Mouse (Mus musculus) lung, postnatal 0 days (tissue): ENCODE data around the gene Dnph1. TPM values are rescaled to one million over a fixed set of nuclear protein-coding genes. Genes with fewer than 3 reads are reported as not detected.

Experiments
- ATAC-seq: fragments of 200-750 bp; cut with Nextera tagmentation; 2 replicates; pipeline ENCODE4 v1.8.0; 2017; ENCODE audit warnings: moderate library complexity
- DNase-seq: peaks from one replicate; pipeline ENCODE4 v3.0.0-alpha.2; 2016; ENCODE audit warnings: low spot score
- H3K27ac ChIP-seq: fragments of 300-500 bp; sonication (generic); 2 replicates; pipeline ENCODE4 v1.5.1; 2014; ENCODE audit warnings: antibody characterized with exemption, mild to moderate bottlenecking, low read length, mixed read lengths
- H3K27me3 ChIP-seq: fragments of 300-500 bp; sonication (generic); replicated peaks from 2 replicates; pipeline ENCODE4 v1.6.1; 2014; ENCODE audit warnings: low read length, mixed read lengths; ENCODE audit not compliant: insufficient read depth
- H3K36me3 ChIP-seq: fragments of 300-500 bp; sonication (generic); 2 replicates; pipeline ENCODE4 v1.6.1; 2014; ENCODE audit warnings: low read length, mixed read lengths; ENCODE audit not compliant: insufficient read depth
- H3K4me1 ChIP-seq: fragments of 300-500 bp; sonication (generic); 2 replicates; pipeline ENCODE4 v1.6.1; 2014; ENCODE audit warnings: antibody characterized with exemption, low read depth, low read length, mixed read lengths; ENCODE audit not compliant: insufficient read depth
- H3K4me2 ChIP-seq: fragments of 300-500 bp; sonication (generic); replicated peaks from 2 replicates; pipeline ENCODE4 v1.6.1; 2014; ENCODE audit warnings: low read depth, mild to moderate bottlenecking, low read length, moderate library complexity, mixed read lengths
- H3K4me3 ChIP-seq: fragments of 300-500 bp; sonication (generic); 2 replicates; pipeline ENCODE4 v1.5.1; 2014; ENCODE audit warnings: low read depth, low read length
- H3K9ac ChIP-seq: fragments of 300-500 bp; sonication (generic); replicated peaks from 2 replicates; pipeline ENCODE4 v1.6.1; 2014; ENCODE audit warnings: low read depth, mild to moderate bottlenecking
- H3K9me3 ChIP-seq: fragments of 300-500 bp; sonication (generic); 2 replicates; pipeline ENCODE4 v1.6.1; 2016; ENCODE audit warnings: low read length, mixed read lengths
- CTCF ChIP-seq: IDR thresholded peaks from 2 replicates; pipeline ENCODE4 v1.5.1; 2016; ENCODE audit warnings: antibody characterized with exemption, mild to moderate bottlenecking
- EP300 ChIP-seq: IDR thresholded peaks from 2 replicates; pipeline ENCODE4 v1.6.1; 2016; ENCODE audit warnings: antibody characterized with exemption, mild to moderate bottlenecking, control low read depth
- WGBS: fragments of 180-500 bp; shearing (Covaris S2); extraction: QIAGEN DNeasy Blood & Tissue Kit; methylation state at CpG from one replicate; pipeline ENCODE4 v1.1.7; 2014; 5-methylcytosine and 5-hydroxymethylcytosine counted together
- polyA plus RNA-seq: library from polyadenylated mRNA; unstranded; fragments of >200 nt; fragmentation: Nextera tagmentation; extraction: Ambion mirVana; gene quantifications from 2 replicates; pipeline ENCODE4 v1.2.1, GENCODE M21; 2015

Dnph1 gene
- polyA plus RNA-seq, 1 experiment from 2014 or later = 2.8 TPM

GRCm38 (mm10) chr17:46477286-46477685 lies 19.2 kb upstream of the Dnph1 start:
- ATAC-seq (no peak), DNase-seq (no peak)
- Histone ChIP-seq H3K4me1 (no peaks in the 10 kb centered on the region), H3K9me3 (no peaks in the 10 kb centered on the region), H3K36me3 (no peaks in the 10 kb centered on the region), H3K4me3 (no peak overlapping the region), H3K4me2 (no peak overlapping the region), H3K27ac (no peak overlapping the region), H3K9ac (no peak overlapping the region), H3K27me3 (no peaks in the 10 kb centered on the region)
- no peak for TF ChIP-seq EP300
- TF ChIP-seq CTCF = no peak
- WGBS = 72% methylated on average over 15 of the region's 15 CpGs

GRCm38 (mm10) chr17:46483561-46484001 lies 12.9 kb upstream of the Dnph1 start:
- H3K27ac ChIP-seq = no peak overlapping the region

GRCm38 (mm10) chr17:46484021-46484431 lies 12.5 kb upstream of the Dnph1 start:
- DNase-seq = peak; percentile 19
- H3K27ac ChIP-seq = no peak overlapping the region
- peak overlapping the region; percentile 23 for H3K4me2 ChIP-seq
- H3K9ac ChIP-seq = no peak overlapping the region
- H3K36me3 ChIP-seq = no peaks in the 10 kb centered on the region
- TF ChIP-seq CTCF = no peak
- no peak for TF ChIP-seq EP300
- peak; percentile 10; the same call in 1 of the 2 replicates for ATAC-seq
- H3K4me1 ChIP-seq = no peaks in the 10 kb centered on the region; the same call in 1 of the 2 replicates
- no peaks in the 10 kb centered on the region for H3K9me3 ChIP-seq
- H3K27me3 ChIP-seq = peaks cover 39% of the 10 kb centered on the region
- WGBS = under 1% methylated on average over 13 of the region's 13 CpGs
- no peak overlapping the region for H3K4me3 ChIP-seq

More at GRCm38 (mm10) chr17:46483561-46484001, 12.9 kb upstream of the Dnph1 start:
- 3% methylated on average over 16 of the region's 16 CpGs for WGBS
- DNase-seq = peak; percentile 28
- peaks cover 39% of the 10 kb centered on the region for H3K27me3 ChIP-seq
- no peaks in the 10 kb centered on the region for H3K9me3 ChIP-seq
- ATAC-seq = peak; percentile 55
- TF ChIP-seq EP300 = no peak
- TF ChIP-seq CTCF = no peak
- no peaks in the 10 kb centered on the region for H3K36me3 ChIP-seq
- no peaks in the 10 kb centered on the region; the same call in 1 of the 2 replicates for H3K4me1 ChIP-seq
- no peak overlapping the region for H3K4me3 ChIP-seq
- peak overlapping the region; percentile 23 for H3K4me2 ChIP-seq
- no peak overlapping the region for H3K9ac ChIP-seq

DNA sequence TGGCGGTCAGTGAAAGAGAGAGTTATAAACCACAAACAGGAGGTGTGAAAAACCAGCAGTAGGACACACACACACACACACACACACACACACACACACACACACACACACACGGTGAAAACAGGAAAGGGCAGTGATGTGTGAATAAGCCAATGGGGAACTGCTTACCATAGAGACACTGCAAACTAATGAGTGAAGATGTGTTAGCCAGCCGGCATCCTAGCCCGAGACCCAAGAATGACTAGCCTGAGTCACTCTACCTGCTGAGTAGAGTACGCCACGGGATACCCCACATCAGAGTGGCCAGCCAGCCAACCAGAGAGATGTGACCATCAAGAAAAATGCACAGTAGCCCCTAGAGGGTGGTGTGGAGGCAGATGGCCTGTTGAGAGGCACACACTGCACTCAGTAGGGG lies 12.0 kb upstream of the Dnph1 start:
- DNase-seq = no peak
- Histone ChIP-seq H3K4me3 (no peak overlapping the region), H3K36me3 (no peaks in the 10 kb centered on the region), H3K9ac (no peak overlapping the region), H3K4me1 (no peaks in the 10 kb centered on the region; the same call in 1 of the 2 replicates), H3K9me3 (no peaks in the 10 kb centered on the region), H3K4me2 (no peak overlapping the region), H3K27me3 (peaks cover 39% of the 10 kb centered on the region), H3K27ac (no peak overlapping the region)
- TF ChIP-seq EP300 (no peak), CTCF (peak; percentile 29)
- no peak for ATAC-seq
- WGBS = 6% methylated on average over 6 of the region's 6 CpGs

GRCm38 (mm10) chr17:46486995-46487394 lies 9.5 kb upstream of the Dnph1 start:
- Histone ChIP-seq H3K9ac (no peak overlapping the region), H3K27me3 (peaks cover 39% of the 10 kb centered on the region), H3K27ac (no peak overlapping the region), H3K9me3 (no peaks in the 10 kb centered on the region), H3K4me1 (no peaks in the 10 kb centered on the region; the same call in 1 of the 2 replicates), H3K36me3 (no peaks in the 10 kb centered on the region), H3K4me2 (peak overlapping the region; percentile 54), H3K4me3 (peak overlapping the region; percentile 28)
- no peak for DNase-seq
- no peak for ATAC-seq
- 17% methylated on average over 7 of the region's 22 CpGs for WGBS
- TF ChIP-seq EP300 (no peak), CTCF (no peak)

- peak; percentile 20; the same call in 1 of the 2 replicates for ATAC-seq
- peak within 1 kb of the TSS; percentile 28 for H3K4me3 ChIP-seq
- H3K4me2 ChIP-seq = peak within 1 kb of the TSS; percentile 54
- 2% methylated on average over 19 of the region's 49 CpGs for WGBS
- no peak within 1 kb of the TSS for H3K9ac ChIP-seq
- no peaks in the 10 kb centered on the region; the same call in 1 of the 2 replicates for H3K4me1 ChIP-seq
- H3K9me3 ChIP-seq = no peaks in the 10 kb centered on the region
- no peak for DNase-seq
- TF ChIP-seq EP300 (no peak), CTCF (no peak)
- H3K27ac ChIP-seq = no peak within 1 kb of the TSS
- H3K27me3 ChIP-seq = peaks cover 39% of the 10 kb centered on the region
- no peaks in the 10 kb centered on the region for H3K36me3 ChIP-seq
These were observed 9.1 kb upstream of the Dnph1 start, which contains the start of gene Ttbk1 for GRCm38 (mm10) chr17:46487431-46487830. TSS of gene Ttbk1 (minus strand) at chr17:46487675.
